Mouse (Mus musculus): Measurements from ENCODE around the gene Mrvi1.

GRCm38 (mm10) chr7:110894673-110895072 lies 87.6 kb downstream of the Mrvi1 start:
- TF ChIP-seq CTCF (IDR thresholded peaks at IDR 0.05; ENCODE audit: low read depth, low read length) (no peak), POLR2A (IDR thresholded peaks at IDR 0.05; ENCODE audit: insufficient read depth, low read length) (no peak)

All from ES-Bruce4 (cell line).